Mouse (Mus musculus) left cerebral cortex, adult 9 months (tissue): ENCODE data around the gene Zmiz1.

Experiments
- DNase-seq, 2 experiments: peaks; one replicate each; pipeline ENCODE4 v3.0.0; 2022; ENCODE audit warnings: low spot score in 2 of 2

Zmiz1 gene

GRCm38 (mm10) chr14:25534396-25534769 lies 75.4 kb downstream of the Zmiz1 start:
- no peak for DNase-seq

DNA sequence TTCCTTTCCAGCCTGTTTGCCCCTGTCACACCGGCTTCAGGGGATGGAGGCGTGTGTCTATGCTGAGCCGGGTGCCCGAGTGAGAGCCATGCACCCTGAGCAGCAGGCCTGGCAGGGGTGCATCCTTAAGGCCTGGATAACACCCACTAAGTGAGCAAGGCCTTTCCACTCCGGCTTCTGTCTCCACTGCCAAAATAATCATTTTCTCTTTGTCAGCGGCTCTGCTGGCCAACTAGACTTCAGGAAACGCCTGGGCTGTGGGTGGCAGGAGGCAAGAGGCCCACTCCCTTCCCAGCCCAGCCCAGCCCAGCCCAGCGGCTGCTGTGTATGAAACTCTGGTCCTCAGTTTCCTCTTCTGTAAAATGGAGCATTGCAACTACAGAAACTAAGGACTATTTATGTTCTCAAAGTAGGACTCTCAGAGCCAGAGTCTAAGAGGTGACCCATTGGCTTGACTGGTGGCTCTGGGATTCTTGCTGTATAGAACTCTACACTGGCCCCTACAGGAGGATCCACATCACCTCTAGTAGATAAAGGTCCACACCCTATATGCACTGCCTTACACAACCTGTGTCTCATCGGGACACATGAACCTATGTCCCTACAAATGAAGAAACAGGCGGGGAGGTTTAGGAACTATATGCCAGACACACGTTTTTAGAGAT lies 76.1 kb downstream of the Zmiz1 start:
- no peak for DNase-seq

DNA sequence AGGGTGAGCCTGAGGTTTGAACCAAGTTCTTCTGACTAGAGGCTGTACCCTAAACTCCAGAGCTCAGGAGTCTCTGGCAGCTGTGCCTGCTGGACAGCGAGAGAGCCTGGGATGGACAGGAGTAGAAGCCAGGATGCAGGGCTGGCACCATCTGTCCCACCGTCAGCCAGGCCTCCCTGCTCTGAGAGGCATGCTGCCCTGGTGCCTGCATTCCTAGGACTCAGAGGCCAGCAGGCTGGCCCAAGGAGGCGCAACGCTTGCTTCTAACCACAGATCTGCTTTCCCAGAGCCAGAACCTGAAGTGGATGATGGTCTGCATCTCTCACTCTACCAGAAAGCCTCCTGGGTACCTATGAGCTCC lies 76.6 kb downstream of the Zmiz1 start:
- no peak for DNase-seq

DNA sequence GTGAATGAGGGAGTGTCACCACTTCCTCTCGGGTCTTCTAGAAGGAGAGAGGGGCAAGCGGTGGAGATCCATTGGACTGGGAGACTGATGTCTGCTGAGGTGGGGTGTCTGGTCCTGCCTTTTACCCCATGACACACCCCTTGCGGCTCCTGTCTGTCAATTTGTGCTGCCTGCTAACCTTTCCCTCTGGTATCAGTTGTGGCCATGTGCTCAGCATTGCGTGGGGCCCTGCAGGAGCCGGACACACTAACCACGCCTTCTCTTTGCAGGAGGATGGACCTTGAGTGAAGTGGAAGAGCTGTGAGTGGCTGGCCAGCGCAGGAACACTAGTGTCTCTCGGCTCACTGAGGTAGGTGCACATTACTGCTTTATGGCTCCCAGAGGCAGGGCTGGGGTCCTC lies 77.5 kb downstream of the Zmiz1 start:
- DNase-seq = no peak

GRCm38 (mm10) chr14:25537351-25537750 lies 78.4 kb downstream of the Zmiz1 start:
- DNase-seq = no peak

DNA sequence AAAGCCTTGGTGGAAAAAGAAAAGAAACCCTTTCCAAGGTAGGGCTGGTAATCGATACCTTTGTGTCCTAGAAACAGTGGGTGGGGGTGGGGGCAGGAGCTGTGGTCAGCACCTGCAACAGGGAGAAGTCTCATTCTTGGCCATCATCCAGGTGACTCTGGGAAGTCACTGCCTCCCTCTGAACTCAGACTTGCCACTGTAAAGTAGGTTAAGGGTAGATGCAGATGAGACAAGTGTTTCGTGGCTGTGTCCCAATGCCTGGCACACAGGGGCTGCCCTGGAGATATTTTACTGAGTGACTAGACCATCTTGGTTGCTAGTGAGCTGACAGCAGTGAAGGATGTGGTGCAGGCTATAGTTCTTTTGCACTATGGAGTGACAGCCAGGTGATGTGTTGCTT lies 79.5 kb downstream of the Zmiz1 start:
- DNase-seq = no peak

DNA sequence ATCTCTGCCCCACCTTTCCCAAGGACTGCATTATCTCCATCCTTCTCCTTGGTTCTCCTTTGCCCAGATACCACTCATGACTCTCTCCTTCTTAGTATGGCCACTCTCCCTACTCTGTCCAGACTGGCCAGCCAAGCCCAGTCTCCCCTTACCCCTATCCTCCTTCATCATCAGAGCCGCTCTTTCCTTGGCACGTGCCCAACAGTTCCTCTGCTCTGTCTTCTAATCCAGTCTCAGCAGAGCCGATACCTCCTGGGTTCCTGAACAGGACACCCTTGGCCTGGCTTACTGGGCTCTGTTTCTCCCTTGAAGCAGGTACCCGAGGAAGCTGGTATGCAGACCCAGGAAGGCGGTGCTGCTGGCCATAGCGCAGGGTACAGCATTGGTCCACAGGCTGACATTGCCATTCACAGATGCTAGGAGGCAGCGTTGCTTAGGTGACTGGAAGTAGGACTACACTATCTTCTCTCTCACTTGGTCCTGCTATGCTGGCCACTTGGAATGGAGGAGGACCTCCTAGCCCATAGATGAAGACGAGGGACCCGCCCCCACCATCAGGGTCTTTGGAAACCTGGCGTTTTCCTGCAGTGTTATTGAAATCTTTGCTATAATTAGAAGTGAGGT lies 80.6 kb downstream of the Zmiz1 start:
- DNase-seq = no peak

DNA sequence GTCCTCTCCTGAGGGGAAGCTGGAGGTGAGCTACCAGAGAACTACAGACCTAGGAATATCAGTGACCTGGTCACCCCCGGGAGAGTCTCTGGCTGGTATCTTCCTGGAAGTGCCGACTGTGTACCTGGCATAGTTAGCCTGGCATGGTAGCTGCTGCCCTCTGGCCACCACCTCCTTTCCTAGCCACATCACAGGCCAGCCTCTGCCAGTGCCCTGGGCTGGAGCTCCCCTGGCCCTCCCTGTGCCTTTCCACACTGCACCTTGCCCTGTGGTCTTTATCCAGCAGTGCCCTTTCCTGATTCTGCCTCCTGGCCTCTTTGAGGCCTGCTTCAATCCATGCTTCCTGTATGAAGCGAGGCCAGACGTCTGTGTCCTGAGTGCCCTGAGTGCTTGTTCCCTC lies 81.2 kb downstream of the Zmiz1 start:
- no peak for DNase-seq

GRCm38 (mm10) chr14:25541213-25541612 lies 82.2 kb downstream of the Zmiz1 start:
- DNase-seq = no peak

- DNase-seq = no peak
These were observed 84.1 kb downstream of the Zmiz1 start for GRCm38 (mm10) chr14:25543098-25543497.

- DNase-seq = no peak
These were observed 84.9 kb downstream of the Zmiz1 start for GRCm38 (mm10) chr14:25543927-25544326.

DNA sequence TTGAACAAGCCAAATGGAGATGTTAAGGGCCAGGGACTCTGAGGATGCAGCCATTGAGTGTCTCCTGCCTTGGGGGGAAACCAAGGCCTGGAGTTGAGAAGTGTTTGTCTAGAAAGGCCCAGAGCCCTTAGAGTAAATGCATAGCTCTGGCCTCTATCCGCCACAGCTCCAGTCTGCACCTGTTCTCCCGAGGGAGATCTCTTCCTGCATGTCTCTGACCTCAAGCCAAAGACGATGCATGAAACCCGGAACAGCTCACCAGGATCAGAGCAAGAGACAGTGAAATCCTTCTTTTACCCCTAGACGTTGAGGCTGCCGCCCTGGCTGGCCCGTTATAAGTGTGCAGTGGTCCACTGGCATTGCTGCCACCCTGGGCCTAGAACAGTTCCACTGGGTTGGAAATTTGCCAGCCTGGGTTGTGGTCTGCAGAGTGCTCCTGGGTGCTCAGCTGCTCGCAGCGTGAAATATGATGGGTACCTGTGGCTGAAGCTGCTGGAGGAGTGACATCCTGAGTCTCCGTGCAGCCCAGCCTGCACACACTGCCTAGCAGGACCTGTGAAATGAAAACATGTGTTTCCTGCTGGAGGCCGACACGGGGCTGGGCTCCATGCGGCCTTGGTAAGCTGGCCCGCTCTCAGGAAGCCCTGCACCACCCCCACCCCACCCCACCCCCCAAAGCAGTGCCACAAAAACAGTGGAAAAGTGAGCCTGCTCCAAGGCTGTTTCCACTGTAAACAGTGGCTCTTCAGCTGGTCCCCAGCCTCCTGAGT lies 88.1 kb downstream of the Zmiz1 start:
- DNase-seq = no peak

DNA sequence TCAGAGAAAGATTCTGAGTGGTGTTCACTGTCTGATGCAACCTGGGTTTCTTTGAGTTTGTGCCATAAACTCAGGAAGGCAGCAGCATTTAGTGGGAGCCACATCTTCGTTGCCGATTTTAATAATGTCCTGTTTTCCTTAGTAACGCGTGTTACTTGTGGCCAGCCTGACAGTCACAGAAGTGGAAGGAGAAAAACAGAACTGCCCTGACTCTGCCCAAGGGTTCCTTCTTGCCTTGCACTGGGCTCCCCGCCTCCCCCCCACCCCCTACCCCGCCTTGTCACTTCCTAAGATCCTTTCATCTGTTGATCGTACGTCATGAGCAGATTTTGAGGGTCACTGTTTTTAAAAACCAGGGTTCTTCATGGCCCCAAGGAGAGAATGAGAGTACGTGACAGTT lies 88.9 kb downstream of the Zmiz1 start:
- DNase-seq = no peak

DNA sequence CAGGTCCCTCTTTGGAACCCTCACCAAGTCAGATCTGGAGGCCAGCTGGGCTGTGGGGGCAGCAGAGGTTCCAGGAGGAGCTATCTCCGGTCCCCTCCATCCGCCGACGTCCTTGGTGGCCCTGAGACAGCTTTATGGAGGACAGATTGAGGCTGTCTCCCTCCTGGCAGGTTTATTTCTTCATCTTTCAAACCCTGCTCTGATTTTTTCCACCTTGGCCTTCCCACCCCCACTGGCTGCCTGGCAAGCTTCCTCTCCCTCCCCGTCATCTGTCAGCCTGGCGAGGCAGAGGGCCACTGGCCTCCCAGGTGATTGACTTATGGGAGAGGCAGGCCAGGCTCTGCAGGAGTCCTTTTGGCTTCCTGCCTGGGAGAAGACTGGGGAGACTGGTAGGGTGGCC lies 89.7 kb downstream of the Zmiz1 start:
- DNase-seq = no peak

DNA sequence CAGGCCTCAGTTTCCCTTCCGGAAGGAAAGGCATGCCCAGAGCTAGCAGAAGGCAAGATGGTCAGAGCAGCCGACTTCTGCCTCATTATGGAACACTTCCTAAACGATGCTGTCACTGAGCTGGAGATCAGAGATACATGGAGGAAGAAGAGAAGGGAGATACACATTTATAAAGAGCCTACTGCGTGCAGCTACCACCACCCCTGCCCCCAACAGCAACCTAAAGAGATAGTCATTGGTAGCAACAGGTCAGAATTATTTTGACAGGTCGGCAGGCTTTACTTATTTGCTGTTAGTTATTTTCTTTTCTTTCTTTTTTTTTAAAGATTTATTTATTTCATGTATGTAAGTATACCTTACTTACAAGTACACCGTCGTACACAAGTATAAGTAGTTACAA lies 90.1 kb downstream of the Zmiz1 start:
- DNase-seq = no peak

GRCm38 (mm10) chr14:25549871-25550840 lies 91.2 kb downstream of the Zmiz1 start:
- DNase-seq = peak in 1 of 2 experiments; percentile 60

- DNase-seq = no peak
These were observed 92.7 kb downstream of the Zmiz1 start for GRCm38 (mm10) chr14:25551731-25552130.

DNA sequence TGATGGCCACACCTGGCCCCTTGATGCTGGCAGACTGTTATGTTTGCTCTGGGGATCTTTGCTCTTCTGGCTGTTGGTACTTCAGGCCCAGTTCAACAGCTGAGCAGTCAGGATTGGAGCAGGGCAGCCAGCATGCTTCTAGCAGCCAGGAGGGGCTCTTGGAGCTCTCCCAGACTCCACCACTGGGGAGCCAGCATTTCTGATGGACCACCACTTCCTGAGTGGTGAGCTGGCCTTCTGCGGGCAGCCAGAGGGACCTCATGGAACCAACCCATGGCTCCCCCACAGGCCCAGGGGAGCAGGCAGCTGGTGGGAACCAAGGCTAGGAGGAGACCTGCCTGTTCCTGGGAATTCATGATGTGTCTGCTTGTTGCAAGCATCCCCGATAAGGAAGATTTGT lies 94.4 kb downstream of the Zmiz1 start:
- no peak for DNase-seq

- DNase-seq = no peak
These were observed 95.8 kb downstream of the Zmiz1 start for GRCm38 (mm10) chr14:25554781-25555180.

DNA sequence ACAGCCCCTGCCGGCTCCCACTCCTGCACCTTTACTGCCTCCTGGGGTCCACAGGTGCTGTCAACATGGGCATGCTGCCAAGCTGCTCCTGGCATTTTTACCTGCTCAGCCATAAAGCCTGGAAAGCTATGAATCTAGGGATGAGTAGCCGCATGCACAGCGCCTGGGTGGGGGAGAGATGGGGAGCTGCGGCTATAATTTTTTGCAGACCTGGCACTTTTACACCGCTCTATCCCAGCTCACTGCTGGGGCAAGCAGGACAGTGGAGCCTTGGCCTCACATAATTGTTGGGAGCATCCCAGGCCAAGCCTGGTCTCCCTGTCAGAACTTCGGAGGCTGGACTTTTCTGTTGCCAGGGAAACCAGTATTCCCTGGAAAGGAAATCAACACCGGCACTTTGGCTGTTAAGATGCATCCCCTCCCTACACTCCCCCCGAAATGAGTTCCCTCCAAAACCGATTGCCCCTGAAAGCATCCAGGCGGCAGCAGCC lies 96.4 kb downstream of the Zmiz1 start:
- DNase-seq = no peak

DNA sequence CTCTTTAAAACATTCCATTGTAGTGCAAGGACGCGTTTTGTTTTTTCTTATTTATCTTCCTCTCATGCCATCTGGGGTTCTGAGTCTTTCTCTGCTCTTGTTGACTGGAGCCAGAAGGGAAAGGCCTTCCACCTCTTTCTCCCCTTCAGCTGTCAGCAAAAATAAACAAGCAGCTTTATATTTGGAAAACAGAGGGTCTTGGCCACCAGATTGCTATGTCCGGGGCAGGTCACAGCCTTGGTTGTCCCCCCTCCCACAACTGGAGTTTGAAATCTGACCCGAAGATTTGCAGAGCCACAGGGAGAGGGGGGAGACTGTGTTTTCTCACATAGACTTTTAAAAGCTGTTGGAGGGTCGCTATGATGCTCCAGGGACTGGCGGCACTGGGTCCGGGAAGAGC lies 96.9 kb downstream of the Zmiz1 start:
- no peak for DNase-seq

- DNase-seq = no peak
These were observed 98.0 kb downstream of the Zmiz1 start for GRCm38 (mm10) chr14:25557014-25557413.
